Mouse (Mus musculus): ENCODE measurements around the gene Fras1.

GRCm38 (mm10) chr5:96391086-96391485, 17.3 kb downstream of the Fras1 start:
- no peak for TF ChIP-seq CTCF (IDR thresholded peaks at IDR 0.05; ENCODE audit: control insufficient read depth, insufficient read depth, insufficient replicate concordance, low read depth, low read length)
- no peak for TF ChIP-seq POLR2A (IDR thresholded peaks at IDR 0.05; ENCODE audit: control insufficient read depth, low read depth, low read length)

Measured in testis, adult 2 months (tissue).